Mouse (Mus musculus) stomach, postnatal 0 days (tissue): ENCODE measurements around the gene Cluh.

Experiments
- CTCF ChIP-seq: IDR thresholded peaks from 2 replicates; pipeline ENCODE4 v1.5.1; 2016; ENCODE audit warnings: antibody characterized with exemption, low read depth, mild to moderate bottlenecking, moderate library complexity
- EP300 ChIP-seq: optimal IDR thresholded peaks from 2 replicates; pipeline ENCODE3; 2016; ENCODE audit warnings: antibody characterized with exemption

DNA sequence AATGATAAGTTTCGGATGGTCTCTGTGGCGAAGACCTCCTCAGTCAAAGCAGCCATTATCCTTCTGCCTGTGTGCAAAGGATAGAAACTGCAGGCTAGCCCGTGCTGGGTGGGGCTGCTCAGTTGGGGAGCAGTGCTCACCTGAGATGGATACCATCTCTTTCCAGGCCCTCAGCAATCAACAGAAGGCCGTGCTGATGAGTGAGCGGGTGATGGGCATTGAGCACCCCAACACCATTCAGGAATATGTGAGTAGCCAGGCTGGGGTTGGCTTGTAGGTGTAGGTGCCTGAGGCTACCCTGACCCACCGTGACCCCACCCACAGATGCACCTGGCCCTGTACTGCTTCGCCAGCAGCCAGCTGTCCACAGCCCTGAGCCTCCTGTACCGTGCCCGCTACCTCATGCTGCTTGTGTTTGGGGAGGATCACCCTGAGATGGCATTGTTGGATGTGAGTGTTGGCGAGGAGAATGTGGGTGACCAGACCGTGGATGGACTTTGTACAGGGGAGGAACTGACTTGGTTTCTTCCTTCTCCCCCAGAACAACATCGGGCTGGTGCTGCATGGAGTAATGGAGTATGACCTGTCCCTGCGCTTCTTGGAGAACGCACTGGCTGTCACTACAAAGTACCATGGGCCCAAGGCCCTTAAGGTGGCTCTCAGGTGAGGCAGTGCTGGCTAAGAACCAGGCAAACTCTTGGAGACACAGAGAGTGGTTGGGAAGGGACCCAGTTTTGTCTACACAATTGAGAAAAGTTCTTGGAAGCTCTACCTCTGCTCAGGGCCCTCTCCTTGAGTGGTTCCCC, 17.7 kb downstream of the Cluh start:
- TF ChIP-seq CTCF (no peak), EP300 (no peak)
